Mouse (Mus musculus): Measurements from ENCODE around the gene 1110032F04Rik.

GRCm38 (mm10) chr3:68895426-68895825 lies 26.0 kb downstream of the 1110032F04Rik start:
- TF ChIP-seq ZC3H11A (IDR thresholded peaks at IDR 0.05; ENCODE audit: low read depth, low read length) (no peak), HCFC1 (IDR thresholded peaks at IDR 0.05; ENCODE audit: low read depth, low read length) (no peak)

Data from CH12.LX (cell line).